Mouse (Mus musculus): ENCODE measurements at regions not wholly inside any gene's neighbourhood (a gene's known extent, or its start where the extent isn't known, plus 50 kb on each side); places are given as distances from the start of the nearest gene placed in this dataset.

- TF ChIP-seq POLR2A (IDR thresholded peaks at IDR 0.05; ENCODE audit: control insufficient read depth, low read depth, low read length) = no peak
- peak; percentile 81 for TF ChIP-seq CTCF (IDR thresholded peaks at IDR 0.05; ENCODE audit: control insufficient read depth, insufficient read depth, insufficient replicate concordance, low read depth, low read length)
These were observed 156.5 kb upstream of the Sp4 start for GRCm38 (mm10) chr12:118457493-118458408.

Measured in testis, adult 2 months (tissue).